Mouse (Mus musculus) neural tube, embryonic 12.5 days (tissue): ENCODE measurements around the gene Olfr1413. TPM values are rescaled to one million over a fixed set of nuclear protein-coding genes. Genes with fewer than 3 reads are reported as not detected.

Experiments used
- ATAC-seq: fragments of 200-750 bp; cut with Nextera tagmentation; 2 replicates; pipeline ENCODE4 v1.8.0; 2017; ENCODE audit warnings: low read depth, mild to moderate bottlenecking, moderate TSS enrichment, moderate library complexity; ENCODE audit not compliant: low FRiP score
- H3K27ac ChIP-seq: fragments of 300-500 bp; sonication (generic); 2 replicates; pipeline ENCODE4 v1.5.1; 2016
- H3K27me3 ChIP-seq: fragments of 300-500 bp; sonication (generic); replicated peaks from 2 replicates; pipeline ENCODE4 v1.6.1; 2016; ENCODE audit warnings: mild to moderate bottlenecking
- H3K36me3 ChIP-seq: fragments of 300-500 bp; sonication (generic); 2 replicates; pipeline ENCODE4 v1.6.1; 2016; ENCODE audit warnings: mild to moderate bottlenecking
- H3K4me1 ChIP-seq: fragments of 300-500 bp; sonication (generic); 2 replicates; pipeline ENCODE4 v1.6.1; 2016
- H3K4me2 ChIP-seq: fragments of 300-500 bp; sonication (generic); replicated peaks from 2 replicates; pipeline ENCODE4 v1.6.1; 2016; ENCODE audit warnings: mild to moderate bottlenecking
- H3K4me3 ChIP-seq: fragments of 300-500 bp; sonication (generic); 2 replicates; pipeline ENCODE4 v1.5.1; 2016
- H3K9ac ChIP-seq: fragments of 300-500 bp; sonication (generic); 2 replicates; pipeline ENCODE4 v1.6.1; 2016; ENCODE audit warnings: mild to moderate bottlenecking
- H3K9me3 ChIP-seq: fragments of 300-500 bp; sonication (generic); 2 replicates; pipeline ENCODE4 v1.6.1; 2016; ENCODE audit warnings: mild to moderate bottlenecking
- WGBS: fragments of 180-500 bp; shearing (Covaris S2); methylation state at CpG from one replicate; pipeline ENCODE4 v1.1.7; 2016; 5-methylcytosine and 5-hydroxymethylcytosine counted together
- polyA plus RNA-seq: library from polyadenylated mRNA; unstranded; fragments of >200 nt; fragmentation: Nextera tagmentation; extraction: Ambion mirVana; gene quantifications from 2 replicates; pipeline ENCODE4 v1.2.1, GENCODE M21; 2016

Gene Olfr1413
- polyA plus RNA-seq, 1 experiment from 2014 or later = not detected

DNA sequence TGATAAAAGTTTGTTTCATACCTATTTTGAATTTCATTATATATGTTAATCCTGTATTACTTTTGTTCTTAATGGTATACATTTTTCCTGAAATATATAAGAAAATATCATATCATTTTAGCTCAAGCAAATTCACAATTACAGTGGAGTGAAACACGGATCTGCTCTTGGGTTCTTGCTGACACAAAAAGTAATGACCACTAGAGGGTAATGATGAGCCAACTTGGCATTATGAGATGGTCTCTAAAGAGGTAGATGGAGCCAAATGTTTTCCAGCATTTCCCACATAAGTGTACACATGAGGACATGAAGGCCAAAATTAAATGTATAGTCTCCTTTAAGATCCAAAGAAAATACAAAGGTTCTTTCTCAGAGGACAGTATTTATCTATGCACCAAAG, 43.4 kb downstream of the Olfr1413 start:
- 12% methylated on average over 1 of the region's 1 CpGs for WGBS
- Histone ChIP-seq H3K4me1 (no peaks in the 10 kb centered on the region), H3K4me2 (no peak overlapping the region)

DNA sequence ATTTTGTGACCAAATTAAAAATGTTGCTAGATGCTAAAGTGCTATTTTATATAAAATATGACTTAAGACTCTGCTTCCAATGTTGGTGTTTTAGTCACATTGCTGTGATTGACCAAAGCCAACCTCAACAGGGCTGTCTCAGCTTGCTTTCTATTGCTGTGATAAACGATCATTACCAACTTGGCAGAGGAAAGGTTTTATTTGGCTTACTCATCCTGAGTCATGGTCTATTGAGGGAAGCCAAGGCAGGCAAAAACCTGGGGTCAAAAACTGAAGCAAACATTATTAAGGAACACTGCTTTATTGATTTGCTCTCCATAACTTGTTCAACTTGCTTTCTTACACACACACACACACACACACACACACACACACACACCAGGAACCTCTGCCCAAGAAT, 44.9 kb downstream of the Olfr1413 start:
- 0 out of 2 replicates have a peak, but pooled peaks cover 2% of the 10 kb centered on the region for H3K27me3 ChIP-seq
- no peak for ATAC-seq
- no peak overlapping the region for H3K27ac ChIP-seq
- H3K4me3 ChIP-seq = no peak overlapping the region
- H3K9ac ChIP-seq = no peak overlapping the region
- no peak overlapping the region for H3K4me2 ChIP-seq
- no peaks in the 10 kb centered on the region for H3K4me1 ChIP-seq
- H3K36me3 ChIP-seq = no peaks in the 10 kb centered on the region
- no peaks in the 10 kb centered on the region for H3K9me3 ChIP-seq
- 91% methylated on average over 1 of the region's 1 CpGs for WGBS

More for the DNA sequence above, 43.4 kb downstream of the Olfr1413 start:
- Histone ChIP-seq H3K36me3 (no peaks in the 10 kb centered on the region), H3K9me3 (no peaks in the 10 kb centered on the region), H3K4me3 (no peak overlapping the region), H3K27me3 (0 out of 2 replicates have a peak, but pooled peaks cover 2% of the 10 kb centered on the region), H3K9ac (no peak overlapping the region), H3K27ac (no peak overlapping the region)
- no peak for ATAC-seq

DNA sequence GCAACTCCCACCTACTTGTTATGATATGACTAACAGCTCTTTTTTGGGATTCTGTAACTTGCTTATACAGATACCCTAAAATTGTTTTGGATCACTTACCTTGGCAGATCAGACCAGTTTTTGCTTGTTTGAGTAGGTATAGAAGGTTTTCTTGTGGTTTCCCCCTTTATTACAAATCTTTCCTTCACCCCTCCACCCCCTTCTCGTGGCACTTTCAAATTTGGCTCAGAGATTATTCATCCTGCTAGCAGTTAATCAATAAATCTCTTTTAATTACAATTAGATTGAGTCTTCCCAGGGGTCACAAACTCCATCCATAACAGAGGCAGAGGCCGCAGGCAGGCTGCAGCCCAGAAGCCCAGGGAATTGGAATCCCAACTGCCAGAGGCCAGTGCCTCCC, 46.4 kb downstream of the Olfr1413 start, which contains the start of gene Olfr12:
Olfr12 (plus strand) TSS at position 301 of the 400 bp plus-strand sequence.
- Histone ChIP-seq H3K4me2 (no peak within 1 kb of the TSS), H3K27ac (no peak within 1 kb of the TSS), H3K36me3 (no peaks in the 10 kb centered on the region), H3K4me1 (no peaks in the 10 kb centered on the region), H3K9me3 (no peaks in the 10 kb centered on the region), H3K4me3 (no peak within 1 kb of the TSS), H3K27me3 (0 out of 2 replicates have a peak, but pooled peaks cover 2% of the 10 kb centered on the region), H3K9ac (no peak within 1 kb of the TSS)
- 54% methylated on average over 2 of the region's 2 CpGs for WGBS
- no peak for ATAC-seq

DNA sequence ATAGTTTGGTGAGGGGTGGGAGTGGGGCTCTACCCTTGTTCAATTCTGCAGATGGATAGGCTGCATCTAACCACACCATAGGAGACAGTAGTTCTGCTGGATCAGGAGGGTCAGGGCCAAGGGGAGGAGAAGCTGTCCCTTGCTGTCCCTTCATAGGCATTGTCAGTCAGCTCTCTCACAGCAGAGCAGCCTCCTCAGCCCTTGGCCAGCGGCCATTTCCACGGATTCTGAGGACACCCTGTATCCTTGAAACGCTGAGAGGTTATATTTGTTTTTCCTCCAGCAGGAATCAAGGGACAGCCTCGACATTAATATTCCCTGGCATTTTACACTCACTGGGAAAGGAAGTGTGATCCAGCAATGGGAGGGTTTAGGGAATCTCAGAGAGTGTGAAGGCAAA, 47.2 kb downstream of the Olfr1413 start:
- no peak overlapping the region for H3K27ac ChIP-seq
- H3K9ac ChIP-seq = no peak overlapping the region
- H3K36me3 ChIP-seq = no peaks in the 10 kb centered on the region
- ATAC-seq = no peak
- no peak overlapping the region for H3K4me3 ChIP-seq
- H3K9me3 ChIP-seq = no peaks in the 10 kb centered on the region
- no peaks in the 10 kb centered on the region for H3K4me1 ChIP-seq
- 72% methylated on average over 4 of the region's 4 CpGs for WGBS
- H3K4me2 ChIP-seq = no peak overlapping the region
- 0 out of 2 replicates have a peak, but pooled peaks cover 2% of the 10 kb centered on the region for H3K27me3 ChIP-seq

Other genes with a start within 250 kb of the Olfr1413 start
- 251 and 254 TPM in 2 replicates for gene Ndufa10, start 97.5 kb upstream of the Olfr1413 start, polyA plus RNA-seq
- gene Olfr1416, start 86.2 kb upstream of the Olfr1413 start, polyA plus RNA-seq = not detected in 2 replicates
- not detected in 2 replicates for gene Olfr1415, start 75.2 kb upstream of the Olfr1413 start, polyA plus RNA-seq
- not detected in 2 replicates for gene Olfr1414, start 52.7 kb upstream of the Olfr1413 start, polyA plus RNA-seq
- gene Olfr1412, start 14.5 kb downstream of the Olfr1413 start, polyA plus RNA-seq = not detected in 2 replicates
- gene Olfr1411, start 23.1 kb downstream of the Olfr1413 start, polyA plus RNA-seq = not detected in 2 replicates
- gene Olfr1410, start 34.5 kb downstream of the Olfr1413 start, polyA plus RNA-seq = not detected in 2 replicates
- gene Olfr12, start 46.5 kb downstream of the Olfr1413 start, polyA plus RNA-seq = not detected in 2 replicates
- gene Cops9, start 70.7 kb downstream of the Olfr1413 start, polyA plus RNA-seq = 433 and 441 TPM in 2 replicates
- 0.22 TPM in 1 of 2 replicates, not detected in the other for gene Otos, start 77.5 kb downstream of the Olfr1413 start, polyA plus RNA-seq